Mouse (Mus musculus) spleen, postnatal 14 days (tissue): Measurements from ENCODE around the gene Psen1.
A peak's percentile ranks its signal among the peaks of the same experiment; 100 is the strongest.

Experiments
- DNase-seq, 2 experiments: peaks; one replicate each; pipeline ENCODE4 v3.0.0; 2021 to 2022; ENCODE audit warnings: low spot score in 2 of 2

Psen1 gene

GRCm38 (mm10) chr12:83687934-83688315 is at the start of gene Psen1:
Gene Psen1 (plus strand): TSS chr12:83688152.
- DNase-seq: peak; percentile 81 to 91

- DNase-seq: no peak
Measured at GRCm38 (mm10) chr12:83641233-83641632, 46.7 kb upstream of the Psen1 start.

- DNase-seq: no peak
Measured at GRCm38 (mm10) chr12:83643116-83643515, 44.8 kb upstream of the Psen1 start.

GRCm38 (mm10) chr12:83650346-83650745 is 37.6 kb upstream of the Psen1 start:
- no peak for DNase-seq

GRCm38 (mm10) chr12:83651414-83651813 is 36.5 kb upstream of the Psen1 start:
- DNase-seq: no peak

DNA sequence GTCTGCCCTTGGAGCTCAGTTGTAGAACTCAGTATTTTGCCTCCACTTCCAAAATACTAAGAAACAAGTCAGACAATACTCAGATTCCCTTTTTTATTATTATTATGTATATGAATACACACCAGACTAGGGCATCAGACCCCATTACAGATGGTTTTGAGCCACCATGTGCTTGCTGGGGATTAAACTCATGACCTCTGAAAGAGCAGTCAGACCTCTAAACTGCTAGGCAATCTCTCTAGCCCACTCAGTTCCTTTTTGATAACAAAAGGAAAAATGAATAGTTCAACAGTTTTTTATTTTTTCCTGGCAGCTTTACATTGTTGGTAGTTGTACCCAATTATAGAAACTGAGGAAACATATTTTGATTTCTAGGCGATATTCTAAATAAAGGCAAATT is 2.5 kb upstream of the Psen1 start:
- no peak for DNase-seq

- DNase-seq: no peak
Measured at GRCm38 (mm10) chr12:83686575-83687350, 1.2 kb upstream of the Psen1 start.

GRCm38 (mm10) chr12:83688316-83689086 is 549 bp downstream of the Psen1 start:
- no peak for DNase-seq

- no peak for DNase-seq
Measured at GRCm38 (mm10) chr12:83689087-83689432, 1.1 kb downstream of the Psen1 start.

GRCm38 (mm10) chr12:83694011-83694410 is 6.1 kb downstream of the Psen1 start:
- DNase-seq: no peak

DNA sequence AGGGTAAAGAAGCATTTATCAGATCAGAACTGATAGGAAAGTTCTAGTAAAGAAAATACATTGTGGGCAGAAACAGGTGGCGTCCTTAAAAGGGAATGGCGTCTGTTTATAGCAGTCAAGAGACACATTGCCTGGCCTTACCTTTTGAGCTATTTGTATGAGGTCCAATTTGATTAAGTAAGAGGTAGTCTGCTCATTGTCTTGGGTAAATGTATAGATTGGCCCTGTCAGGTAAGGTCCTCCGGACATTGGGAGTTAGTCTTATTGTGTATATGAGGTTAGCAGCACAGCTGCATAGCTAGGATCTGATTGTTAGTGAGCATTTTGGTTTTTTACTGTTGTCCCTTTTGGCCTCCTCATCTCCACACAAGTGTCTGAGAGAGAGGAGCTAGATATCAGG is 6.7 kb downstream of the Psen1 start:
- no peak for DNase-seq

DNA sequence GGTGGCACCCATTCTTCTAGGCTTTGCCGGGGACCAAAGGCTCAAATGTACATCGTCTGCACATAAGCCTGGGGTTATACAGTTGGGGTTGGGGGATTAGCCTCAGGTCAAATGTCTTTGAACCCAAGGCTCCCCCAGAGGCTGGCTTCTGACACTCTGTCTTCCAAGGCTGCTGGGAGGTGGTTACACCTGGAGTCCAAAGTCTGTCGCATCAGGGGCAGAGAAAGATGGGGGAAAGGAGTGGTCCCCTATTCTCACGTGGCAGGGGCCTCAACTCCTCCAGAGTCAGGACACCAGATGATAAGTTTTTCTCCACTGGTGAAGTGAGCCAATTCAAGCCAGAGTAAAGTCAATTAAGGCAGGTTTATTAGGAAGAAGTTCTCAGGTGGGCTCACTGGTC is 10.7 kb downstream of the Psen1 start:
- no peak for DNase-seq

- no peak for DNase-seq
Measured at GRCm38 (mm10) chr12:83701608-83702007, 13.7 kb downstream of the Psen1 start.

DNA sequence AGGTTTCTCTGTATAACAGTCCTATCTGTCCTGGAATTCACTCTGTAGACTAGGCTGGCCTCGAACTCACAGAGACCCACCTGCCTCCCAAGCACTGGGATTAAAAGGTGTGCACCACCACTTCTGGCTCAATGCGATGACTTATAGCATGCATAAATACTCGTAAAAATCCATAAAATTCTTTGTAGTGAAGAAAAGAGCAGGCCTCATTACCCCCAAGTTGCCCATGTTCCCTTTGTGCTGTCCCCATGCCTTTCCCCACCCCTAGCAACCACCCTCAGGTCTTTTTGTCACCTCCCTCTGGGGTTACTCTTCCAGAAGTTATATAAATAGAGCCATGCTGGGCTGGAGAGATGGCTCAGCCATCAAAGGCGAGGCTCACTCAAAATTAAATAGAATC is 14.8 kb downstream of the Psen1 start:
- no peak for DNase-seq

GRCm38 (mm10) chr12:83706951-83707350 is 19.0 kb downstream of the Psen1 start:
- DNase-seq: no peak

GRCm38 (mm10) chr12:83708160-83709092 is 20.5 kb downstream of the Psen1 start:
- no peak for DNase-seq

DNA sequence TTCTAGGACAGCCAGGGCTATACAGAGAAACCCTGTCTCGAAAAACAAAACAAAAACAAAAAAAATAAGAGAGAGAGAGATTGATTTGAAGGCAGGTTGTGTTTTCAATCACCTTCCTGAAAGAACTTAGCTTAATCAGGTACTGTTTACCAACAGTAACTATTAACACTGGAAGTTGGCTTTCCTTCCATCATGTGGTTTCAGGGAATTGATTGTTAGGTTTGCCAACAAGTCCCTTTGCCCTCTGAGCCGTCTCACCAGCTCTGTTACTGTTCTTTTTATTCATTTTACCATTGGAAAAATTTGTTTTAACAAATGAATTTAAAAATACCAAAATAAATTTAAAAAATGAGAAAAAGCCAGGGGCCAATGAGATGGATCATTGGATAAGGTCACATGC is 22.0 kb downstream of the Psen1 start:
- no peak for DNase-seq

GRCm38 (mm10) chr12:83713749-83714148 is 25.8 kb downstream of the Psen1 start:
- DNase-seq: no peak

- DNase-seq: no peak
Measured at GRCm38 (mm10) chr12:83716416-83717184, 28.6 kb downstream of the Psen1 start.

GRCm38 (mm10) chr12:83719431-83719830 is 31.5 kb downstream of the Psen1 start:
- DNase-seq: no peak

GRCm38 (mm10) chr12:83721281-83721680 is 33.3 kb downstream of the Psen1 start:
- DNase-seq: no peak
